Mouse (Mus musculus): ENCODE data around the gene Maff. TPM values are rescaled to one million over a fixed set of nuclear protein-coding genes. Genes with fewer than 3 reads are reported as not detected.

The Maff gene
- polyA plus RNA-seq, 1 experiment, result 0.55 TPM

- Histone ChIP-seq H3K4me1 (ENCODE audit: control insufficient read depth) (peaks cover 2% of the 10 kb centered on the region; the same call in 1 of the 2 replicates), H3K36me3 (ENCODE audit: control insufficient read depth) (peaks cover 10% of the 10 kb centered on the region; the same call in 1 of the 2 replicates), H3K9me3 (ENCODE audit: control insufficient read depth, low read length) (no peaks in the 10 kb centered on the region), H3K27me3 (ENCODE audit: control insufficient read depth) (no peaks in the 10 kb centered on the region), H3K4me3 (replicated peaks) (no peak overlapping the region)
- TF ChIP-seq TAL1 (IDR thresholded peaks at IDR 0.05; ENCODE audit: low read length) (no peak), GATA1 (IDR thresholded peaks at IDR 0.05; ENCODE audit: low read length) (no peak)
These were observed 21.9 kb downstream of the Maff start for GRCm38 (mm10) chr15:79368313-79368811.

- Histone ChIP-seq H3K27me3 (ENCODE audit: control insufficient read depth) (no peaks in the 10 kb centered on the region), H3K36me3 (ENCODE audit: control insufficient read depth) (peaks cover 10% of the 10 kb centered on the region; the same call in 1 of the 2 replicates), H3K9me3 (ENCODE audit: control insufficient read depth, low read length) (no peaks in the 10 kb centered on the region), H3K4me1 (ENCODE audit: control insufficient read depth) (peaks cover 2% of the 10 kb centered on the region; the same call in 1 of the 2 replicates), H3K4me3 (replicated peaks) (no peak overlapping the region)
- TF ChIP-seq TAL1 (IDR thresholded peaks at IDR 0.05; ENCODE audit: low read length) (no peak), GATA1 (IDR thresholded peaks at IDR 0.05; ENCODE audit: low read length) (no peak)
These were observed 22.5 kb downstream of the Maff start for GRCm38 (mm10) chr15:79368861-79369440.

- TF ChIP-seq TAL1 (IDR thresholded peaks at IDR 0.05; ENCODE audit: low read length) (no peak), GATA1 (IDR thresholded peaks at IDR 0.05; ENCODE audit: low read length) (no peak)
These were observed 23.2 kb downstream of the Maff start for GRCm38 (mm10) chr15:79369452-79370280.

GRCm38 (mm10) chr15:79370281-79370843 is 23.9 kb downstream of the Maff start:
- H3K4me1 ChIP-seq (ENCODE audit: control insufficient read depth), result peaks cover 2% of the 10 kb centered on the region; the same call in 1 of the 2 replicates
- H3K36me3 ChIP-seq (ENCODE audit: control insufficient read depth), result peaks cover 8% of the 10 kb centered on the region; the same call in 1 of the 2 replicates
- TF ChIP-seq TAL1 (IDR thresholded peaks at IDR 0.05; ENCODE audit: low read length), result no peak
- no peak for TF ChIP-seq GATA1 (IDR thresholded peaks at IDR 0.05; ENCODE audit: low read length)
- H3K4me3 ChIP-seq (replicated peaks), result no peak overlapping the region
- H3K27me3 ChIP-seq (ENCODE audit: control insufficient read depth), result no peaks in the 10 kb centered on the region
- H3K9me3 ChIP-seq (ENCODE audit: control insufficient read depth, low read length), result no peaks in the 10 kb centered on the region

More at GRCm38 (mm10) chr15:79369452-79370280, 23.2 kb downstream of the Maff start:
- Histone ChIP-seq H3K9me3 (ENCODE audit: control insufficient read depth, low read length) (no peaks in the 10 kb centered on the region), H3K36me3 (ENCODE audit: control insufficient read depth) (peaks cover 10% of the 10 kb centered on the region; the same call in 1 of the 2 replicates), H3K27me3 (ENCODE audit: control insufficient read depth) (no peaks in the 10 kb centered on the region), H3K4me1 (ENCODE audit: control insufficient read depth) (peaks cover 2% of the 10 kb centered on the region; the same call in 1 of the 2 replicates), H3K4me3 (replicated peaks) (no peak overlapping the region)

GRCm38 (mm10) chr15:79374760-79375159 is 28.3 kb downstream of the Maff start:
- peaks cover 17% of the 10 kb centered on the region for H3K36me3 ChIP-seq (ENCODE audit: control insufficient read depth)
- H3K9me3 ChIP-seq (ENCODE audit: control insufficient read depth, low read length), result no peaks in the 10 kb centered on the region
- no peaks in the 10 kb centered on the region for H3K4me1 ChIP-seq (ENCODE audit: control insufficient read depth)
- H3K27me3 ChIP-seq (ENCODE audit: control insufficient read depth), result no peaks in the 10 kb centered on the region
- TF ChIP-seq TAL1 (IDR thresholded peaks at IDR 0.05; ENCODE audit: low read length) (no peak), GATA1 (IDR thresholded peaks at IDR 0.05; ENCODE audit: low read length) (no peak)
- H3K4me3 ChIP-seq (replicated peaks), result no peak overlapping the region

GRCm38 (mm10) chr15:79377681-79378080 is 31.3 kb downstream of the Maff start:
- Histone ChIP-seq H3K36me3 (ENCODE audit: control insufficient read depth) (peaks cover 17% of the 10 kb centered on the region), H3K4me1 (ENCODE audit: control insufficient read depth) (no peaks in the 10 kb centered on the region), H3K9me3 (ENCODE audit: control insufficient read depth, low read length) (no peaks in the 10 kb centered on the region), H3K27me3 (ENCODE audit: control insufficient read depth) (no peaks in the 10 kb centered on the region), H3K4me3 (replicated peaks) (no peak overlapping the region)
- TF ChIP-seq TAL1 (IDR thresholded peaks at IDR 0.05; ENCODE audit: low read length), result no peak
- TF ChIP-seq GATA1 (IDR thresholded peaks at IDR 0.05; ENCODE audit: low read length), result no peak

- Histone ChIP-seq H3K36me3 (ENCODE audit: control insufficient read depth) (peaks cover 14% of the 10 kb centered on the region), H3K4me3 (replicated peaks) (no peak overlapping the region)
- TF ChIP-seq GATA1 (IDR thresholded peaks at IDR 0.05; ENCODE audit: low read length) (no peak), TAL1 (IDR thresholded peaks at IDR 0.05; ENCODE audit: low read length) (no peak)
These were observed 32.2 kb downstream of the Maff start for GRCm38 (mm10) chr15:79378608-79379007.

GRCm38 (mm10) chr15:79379658-79380057 is 33.2 kb downstream of the Maff start:
- H3K9me3 ChIP-seq (ENCODE audit: control insufficient read depth, low read length), result no peaks in the 10 kb centered on the region
- H3K4me3 ChIP-seq (replicated peaks), result no peak overlapping the region
- no peak for TF ChIP-seq GATA1 (IDR thresholded peaks at IDR 0.05; ENCODE audit: low read length)
- TF ChIP-seq TAL1 (IDR thresholded peaks at IDR 0.05; ENCODE audit: low read length), result no peak
- H3K36me3 ChIP-seq (ENCODE audit: control insufficient read depth), result peaks cover 14% of the 10 kb centered on the region
- H3K27me3 ChIP-seq (ENCODE audit: control insufficient read depth), result no peaks in the 10 kb centered on the region
- H3K4me1 ChIP-seq (ENCODE audit: control insufficient read depth), result no peaks in the 10 kb centered on the region

More at GRCm38 (mm10) chr15:79378608-79379007, 32.2 kb downstream of the Maff start:
- Histone ChIP-seq H3K9me3 (ENCODE audit: control insufficient read depth, low read length) (no peaks in the 10 kb centered on the region), H3K27me3 (ENCODE audit: control insufficient read depth) (no peaks in the 10 kb centered on the region), H3K4me1 (ENCODE audit: control insufficient read depth) (no peaks in the 10 kb centered on the region)
